Mouse (Mus musculus) liver, adult 2 months (tissue): ENCODE measurements at regions not wholly inside any gene's neighbourhood (a gene's known extent, or its start where the extent isn't known, plus 50 kb on each side); places are given as distances from the start of the nearest gene placed in this dataset.

ENCODE experiments used
- CTCF ChIP-seq: fragments of 200-500 bp; IDR thresholded peaks from 2 replicates; pipeline ENCODE4 v1.5.1; 2011; ENCODE audit warnings: low read depth, low read length, control low read depth
- POLR2A ChIP-seq: fragments of 200-500 bp; IDR thresholded peaks from 2 replicates; pipeline ENCODE4 v1.6.1; 2011; ENCODE audit warnings: low read length, control low read depth; ENCODE audit not compliant: insufficient read depth; ENCODE audit errors: extremely low read depth

GRCm38 (mm10) chr6:73389301-73389700 is 80.2 kb downstream of the 4931417E11Rik start:
- no peak for TF ChIP-seq CTCF
- no peak for TF ChIP-seq POLR2A
